Mouse (Mus musculus): ENCODE results near the gene Gm32742.

The Gm32742 gene

GRCm38 (mm10) chr9:51103808-51104514 is 61.4 kb downstream of the Gm32742 start:
- no peak for TF ChIP-seq GATA4 (IDR thresholded peaks at IDR 0.05; ENCODE audit: insufficient replicate concordance, low read length)

- no peak for TF ChIP-seq GATA4 (IDR thresholded peaks at IDR 0.05; ENCODE audit: insufficient replicate concordance, low read length)
Measured at GRCm38 (mm10) chr9:51102963-51103807, 62.1 kb downstream of the Gm32742 start.

GRCm38 (mm10) chr9:51101756-51102425 is 63.4 kb downstream of the Gm32742 start, which contains the start of gene 4833427G06Rik:
4833427G06Rik (minus strand) TSS chr9:51102078.
- TF ChIP-seq GATA4 (IDR thresholded peaks at IDR 0.05; ENCODE audit: insufficient replicate concordance, low read length), result no peak

GRCm38 (mm10) chr9:51096306-51096705 is 69.0 kb downstream of the Gm32742 start:
- no peak for TF ChIP-seq GATA4 (IDR thresholded peaks at IDR 0.05; ENCODE audit: insufficient replicate concordance, low read length)

GRCm38 (mm10) chr9:51093697-51094096 is 71.6 kb downstream of the Gm32742 start:
- no peak for TF ChIP-seq GATA4 (IDR thresholded peaks at IDR 0.05; ENCODE audit: insufficient replicate concordance, low read length)

- TF ChIP-seq GATA4 (IDR thresholded peaks at IDR 0.05; ENCODE audit: insufficient replicate concordance, low read length), result no peak
Measured at GRCm38 (mm10) chr9:51081614-51082013, 83.7 kb downstream of the Gm32742 start.
